Comparison of ENCODE assay signal across 27 mouse cellular contexts in the genomic region with DNA sequence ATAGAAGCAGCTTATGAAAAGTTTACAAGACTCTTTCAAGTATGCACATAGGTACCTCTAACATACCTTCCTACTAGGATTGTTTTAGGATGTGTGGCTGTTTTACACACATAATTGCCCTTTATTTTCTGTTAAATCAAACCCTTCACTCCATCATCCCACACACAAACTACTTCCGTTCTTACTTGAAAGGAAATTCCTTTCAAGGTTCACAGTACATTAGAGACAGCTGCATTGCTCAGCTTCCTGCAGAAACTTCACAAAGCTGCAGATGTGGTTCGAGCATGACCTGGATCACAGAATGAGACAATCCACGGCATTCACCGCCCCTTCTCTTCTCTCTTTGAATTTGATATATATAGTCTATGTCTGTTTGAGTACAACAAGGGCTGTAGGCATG.
DNase-seq lines count a peak whose midpoint lies in the region; ATAC-seq and TF ChIP-seq lines count a peak whose summit lies in the region.
"Had no signal": no experiment of that assay in that cellular context is flagged by ENCODE, and none has a peak within 500 bp of the region (broad histone marks: within the 10 kb centered on the region; RNA-seq: fewer than 3 reads in every experiment).

No protein-coding gene starts in this region.

- H3K4me3 ChIP-seq in forebrain, embryonic 10.5 days, result no peak overlapping the region
- no peak overlapping the region for H3K4me3 ChIP-seq in forebrain, embryonic 15.5 days
- no peak overlapping the region for H3K4me3 ChIP-seq in lung, embryonic 14.5 days (ENCODE audit: low read depth, low read length)
- no peak overlapping the region for H3K4me3 ChIP-seq in lung, postnatal 0 days (ENCODE audit: low read depth, low read length)
- no peak overlapping the region for H3K4me3 ChIP-seq in limb, embryonic 12.5 days (replicated peaks)
- H3K4me3 ChIP-seq: hindbrain, embryonic 12.5 days; intestine, embryonic 15.5 days; lung, embryonic 15.5 days; midbrain, embryonic 12.5 days; myocyte; neural tube, embryonic 12.5 days had no signal

- TF ChIP-seq EP300 in lung, postnatal 0 days (IDR thresholded peaks at IDR 0.05), result no peak

- no peak for TF ChIP-seq CTCF in lung, embryonic 14.5 days (IDR thresholded peaks at IDR 0.05; ENCODE audit: low read depth)
- TF ChIP-seq CTCF in lung, postnatal 0 days (IDR thresholded peaks at IDR 0.05), result no peak

- H3K27ac ChIP-seq in forebrain, embryonic 10.5 days, result peak overlapping the region; percentile 60; the same call in 1 of the 2 replicates
- no peak overlapping the region for H3K27ac ChIP-seq in forebrain, embryonic 15.5 days (replicated peaks)
- H3K27ac ChIP-seq in lung, embryonic 14.5 days (ENCODE audit: low read depth), result no peak overlapping the region
- H3K27ac ChIP-seq in lung, postnatal 0 days (ENCODE audit: low read length), result no peak overlapping the region
- H3K27ac ChIP-seq in limb, embryonic 12.5 days, result 0 out of 2 replicates have a peak overlapping the region, but pooled peaks have one; percentile 7
- H3K27ac ChIP-seq: hindbrain, embryonic 12.5 days; hindbrain, postnatal 0 days; intestine, embryonic 15.5 days; liver, embryonic 14.5 days; lung, embryonic 15.5 days; midbrain, embryonic 12.5 days; neural tube, embryonic 12.5 days had no signal

- no peak for ATAC-seq in forebrain, embryonic 15.5 days (replicated peaks)
- ATAC-seq in lung, embryonic 14.5 days (ENCODE audit: insufficient read depth), result no peak
- ATAC-seq in lung, postnatal 0 days, result no peak
- no peak for ATAC-seq in limb, embryonic 12.5 days (ENCODE audit: insufficient number of reproducible peaks, insufficient read depth, low FRiP score, low TSS enrichment, low read depth)
- ATAC-seq: forebrain, embryonic 14.5 days; hindbrain, postnatal 0 days; intestine, embryonic 15.5 days had no signal

- 47% methylated on average over 4 of the region's 4 CpGs for WGBS in forebrain, embryonic 10.5 days
- WGBS in forebrain, embryonic 15.5 days, result 50% methylated on average over 4 of the region's 4 CpGs
- 32% methylated on average over 4 of the region's 4 CpGs for WGBS in lung, embryonic 14.5 days
- WGBS in lung, postnatal 0 days, result 38% methylated on average over 4 of the region's 4 CpGs
- 19% methylated on average over 4 of the region's 4 CpGs for WGBS in limb, embryonic 12.5 days

- no peaks in the 10 kb centered on the region for H3K9me3 ChIP-seq in forebrain, embryonic 10.5 days
- H3K9me3 ChIP-seq in forebrain, embryonic 15.5 days, result no peaks in the 10 kb centered on the region
- no peaks in the 10 kb centered on the region for H3K9me3 ChIP-seq in lung, embryonic 14.5 days (ENCODE audit: low read depth, low read length)
- no peaks in the 10 kb centered on the region for H3K9me3 ChIP-seq in lung, postnatal 0 days (ENCODE audit: low read length)
- H3K9me3 ChIP-seq in limb, embryonic 12.5 days, result no peaks in the 10 kb centered on the region
- H3K9me3 ChIP-seq: G1E; hindbrain, embryonic 12.5 days; intestine, embryonic 15.5 days; lung, embryonic 15.5 days; midbrain, embryonic 12.5 days; neural tube, embryonic 12.5 days had no signal

- peaks cover 47% of the 10 kb centered on the region for H3K4me1 ChIP-seq in forebrain, embryonic 10.5 days
- H3K4me1 ChIP-seq in forebrain, embryonic 15.5 days, result no peaks in the 10 kb centered on the region
- H3K4me1 ChIP-seq in lung, embryonic 14.5 days (ENCODE audit: insufficient read depth), result no peaks in the 10 kb centered on the region
- no peaks in the 10 kb centered on the region for H3K4me1 ChIP-seq in lung, postnatal 0 days (ENCODE audit: insufficient read depth, low read depth, low read length)
- peaks cover 39% of the 10 kb centered on the region for H3K4me1 ChIP-seq in limb, embryonic 12.5 days (replicated peaks)
- H3K4me1 ChIP-seq: hindbrain, embryonic 12.5 days; intestine, embryonic 15.5 days had no signal

- no peak overlapping the region for H3K9ac ChIP-seq in forebrain, embryonic 15.5 days (replicated peaks)
- H3K9ac ChIP-seq in lung, embryonic 14.5 days, result no peak overlapping the region
- H3K9ac ChIP-seq in lung, postnatal 0 days (replicated peaks; ENCODE audit: low read depth), result no peak overlapping the region
- H3K9ac ChIP-seq in limb, embryonic 12.5 days (replicated peaks), result no peak overlapping the region
- H3K9ac ChIP-seq: hindbrain, embryonic 12.5 days; intestine, embryonic 15.5 days; liver, embryonic 14.5 days; lung, embryonic 15.5 days; midbrain, embryonic 12.5 days; neural tube, embryonic 12.5 days had no signal

- H3K27me3 ChIP-seq in forebrain, embryonic 10.5 days (ENCODE audit: poor library complexity, severe bottlenecking), result no peaks in the 10 kb centered on the region
- H3K27me3 ChIP-seq in forebrain, embryonic 15.5 days, result no peaks in the 10 kb centered on the region
- no peaks in the 10 kb centered on the region for H3K27me3 ChIP-seq in lung, embryonic 14.5 days (ENCODE audit: insufficient read depth, low read length)
- H3K27me3 ChIP-seq in lung, postnatal 0 days (replicated peaks; ENCODE audit: insufficient read depth, low read length), result no peaks in the 10 kb centered on the region
- no peaks in the 10 kb centered on the region for H3K27me3 ChIP-seq in limb, embryonic 12.5 days
- H3K27me3 ChIP-seq: hindbrain, embryonic 12.5 days; intestine, embryonic 15.5 days; lung, embryonic 15.5 days; midbrain, embryonic 12.5 days; neural tube, embryonic 12.5 days had no signal

- H3K36me3 ChIP-seq in forebrain, embryonic 10.5 days (replicated peaks), result no peaks in the 10 kb centered on the region
- H3K36me3 ChIP-seq in forebrain, embryonic 15.5 days, result no peaks in the 10 kb centered on the region
- H3K36me3 ChIP-seq in lung, embryonic 14.5 days (ENCODE audit: insufficient read depth), result no peaks in the 10 kb centered on the region
- H3K36me3 ChIP-seq in lung, postnatal 0 days (ENCODE audit: insufficient read depth, low read length), result no peaks in the 10 kb centered on the region
- H3K36me3 ChIP-seq in limb, embryonic 12.5 days, result no peaks in the 10 kb centered on the region
- H3K36me3 ChIP-seq: G1E; hindbrain, embryonic 12.5 days; intestine, embryonic 15.5 days; lung, embryonic 15.5 days; midbrain, embryonic 12.5 days; neural tube, embryonic 12.5 days had no signal

- no peak for DNase-seq in forebrain, embryonic 10.5 days (ENCODE audit: extremely low spot score, low spot score)
- DNase-seq in lung, embryonic 14.5 days, result peak; percentile 28
- no peak for DNase-seq in lung, postnatal 0 days (ENCODE audit: low spot score)
- DNase-seq in layer of hippocampus, adult 9-10 months (ENCODE audit: low spot score), result no peak
- DNase-seq in right cerebral cortex, postnatal 25 days, result no peak
- DNase-seq: adrenal gland, adult 8-10 months; cerebellum, adult 2 months; cerebellum, postnatal 14 days; heart, postnatal 14 days; kidney, adult 9 months; kidney, postnatal 4 days; liver; lung, postnatal 36 days; thymus, adult 2 months; thymus, postnatal 36 days had no signal

- H3K4me2 ChIP-seq in forebrain, embryonic 15.5 days (replicated peaks), result no peak overlapping the region
- H3K4me2 ChIP-seq in lung, embryonic 14.5 days, result no peak overlapping the region
- H3K4me2 ChIP-seq in lung, postnatal 0 days (replicated peaks; ENCODE audit: low read depth, low read length), result no peak overlapping the region
- H3K4me2 ChIP-seq in limb, embryonic 12.5 days, result no peak overlapping the region
- H3K4me2 ChIP-seq: hindbrain, embryonic 12.5 days; intestine, embryonic 15.5 days; lung, embryonic 15.5 days; midbrain, embryonic 12.5 days; neural tube, embryonic 12.5 days had no signal

Comparison
In these comparisons a context has a peak if more than half of its experiments do, and no peak if none do; other contexts are left out.
1. H3K27ac ChIP-seq: peak in forebrain, embryonic 10.5 days (single experiment) and limb, embryonic 12.5 days (single experiment); none in forebrain, embryonic 15.5 days (single experiment), lung, embryonic 14.5 days (single experiment) and lung, postnatal 0 days (single experiment).